Mouse (Mus musculus): ENCODE measurements around the gene Col6a6. TPM values are rescaled to one million over a fixed set of nuclear protein-coding genes. Genes with fewer than 3 reads are reported as not detected.

Gene Col6a6
- polyA plus RNA-seq, 1 experiment = 0.82 TPM

DNA sequence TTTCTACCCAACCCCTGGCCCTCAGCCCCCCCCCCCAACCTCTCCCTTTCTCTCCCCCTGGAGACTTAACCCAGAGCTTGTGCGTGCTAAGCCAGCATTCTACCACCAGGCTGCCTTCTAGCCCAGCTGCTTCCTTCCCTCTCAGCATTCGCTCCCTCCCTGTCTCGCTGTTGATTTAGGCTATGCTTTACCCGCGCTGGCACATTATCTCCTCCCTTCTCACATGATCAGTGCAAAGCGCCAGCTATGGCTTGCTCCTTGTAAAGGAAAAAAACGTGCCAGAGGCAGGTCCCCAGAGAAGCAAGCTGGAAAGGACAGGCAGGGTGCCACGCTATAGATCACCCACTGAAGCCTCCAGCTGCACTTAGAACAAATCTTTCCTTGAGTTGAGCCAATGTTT, 90.5 kb downstream of the Col6a6 start:
- Histone ChIP-seq H3K27ac (ENCODE audit: control insufficient read depth, insufficient read depth, low read length) (no peak overlapping the region), H3K4me1 (replicated peaks; ENCODE audit: control insufficient read depth, insufficient read depth, low read length) (no peaks in the 10 kb centered on the region), H3K4me3 (ENCODE audit: control insufficient read depth, insufficient read depth, low read length) (no peak overlapping the region), H3K27me3 (ENCODE audit: control insufficient read depth, insufficient read depth, low read length) (no peaks in the 10 kb centered on the region), H3K36me3 (ENCODE audit: control insufficient read depth, insufficient read depth, low read length) (no peaks in the 10 kb centered on the region)
- 19% methylated on average over 8 of the region's 8 CpGs for WGBS
- DNase-seq = no peak
- TF ChIP-seq CTCF (IDR thresholded peaks at IDR 0.05; ENCODE audit: borderline replicate concordance, control insufficient read depth, extremely low read depth, insufficient read depth, low read length, poor library complexity) = no peak
- TF ChIP-seq POLR2A (IDR thresholded peaks at IDR 0.05; ENCODE audit: control insufficient read depth, extremely low read depth, insufficient read depth, low read length, poor library complexity) = no peak

DNA sequence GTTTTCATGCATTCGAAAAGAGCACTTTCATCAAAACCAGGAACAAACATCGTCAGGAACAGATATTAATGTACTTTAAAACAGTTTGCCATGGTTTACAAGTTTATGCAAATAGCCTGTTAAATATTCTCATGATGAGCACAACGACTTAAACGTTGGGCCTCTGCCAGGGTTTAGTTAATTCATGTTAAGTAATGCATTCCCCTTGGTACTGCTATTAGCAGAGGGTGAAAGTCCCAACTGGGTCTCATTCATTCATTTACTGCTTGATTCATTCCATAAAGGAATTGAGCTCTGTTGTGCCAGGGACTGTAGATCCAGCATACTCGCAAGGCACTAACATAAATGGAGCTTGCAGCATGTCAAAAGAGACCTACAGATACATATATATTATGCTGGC, 92.8 kb downstream of the Col6a6 start:
- H3K27ac ChIP-seq (ENCODE audit: control insufficient read depth, insufficient read depth, low read length) = no peak overlapping the region
- H3K36me3 ChIP-seq (ENCODE audit: control insufficient read depth, insufficient read depth, low read length) = no peaks in the 10 kb centered on the region
- TF ChIP-seq CTCF (IDR thresholded peaks at IDR 0.05; ENCODE audit: borderline replicate concordance, control insufficient read depth, extremely low read depth, insufficient read depth, low read length, poor library complexity) (no peak), POLR2A (IDR thresholded peaks at IDR 0.05; ENCODE audit: control insufficient read depth, extremely low read depth, insufficient read depth, low read length, poor library complexity) (no peak)
- no peaks in the 10 kb centered on the region for H3K27me3 ChIP-seq (ENCODE audit: control insufficient read depth, insufficient read depth, low read length)
- no peak for DNase-seq
- WGBS = 89% methylated on average over 5 of the region's 5 CpGs
- H3K4me1 ChIP-seq (replicated peaks; ENCODE audit: control insufficient read depth, insufficient read depth, low read length) = no peaks in the 10 kb centered on the region
- H3K4me3 ChIP-seq (ENCODE audit: control insufficient read depth, insufficient read depth, low read length) = no peak overlapping the region

DNA sequence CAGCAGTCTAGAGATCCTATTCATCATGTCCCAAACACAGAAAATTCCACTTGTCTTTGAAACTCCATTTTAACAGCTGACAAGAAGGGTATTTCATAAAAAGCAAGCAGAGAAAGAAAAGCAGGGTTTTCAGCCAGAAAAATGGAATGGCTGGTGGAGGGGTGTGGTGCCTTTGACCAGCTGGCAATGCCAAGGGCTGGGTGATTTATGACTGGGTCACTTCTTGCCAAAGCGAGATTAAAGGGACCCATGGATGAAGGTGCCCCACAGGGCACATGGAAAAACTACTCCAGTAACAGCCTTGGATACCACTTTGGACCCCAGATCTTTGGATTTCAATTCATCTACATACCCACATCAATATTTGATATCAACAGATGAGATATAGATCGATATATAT, 93.3 kb downstream of the Col6a6 start:
- Histone ChIP-seq H3K4me1 (replicated peaks; ENCODE audit: control insufficient read depth, insufficient read depth, low read length) (no peaks in the 10 kb centered on the region), H3K27me3 (ENCODE audit: control insufficient read depth, insufficient read depth, low read length) (no peaks in the 10 kb centered on the region), H3K36me3 (ENCODE audit: control insufficient read depth, insufficient read depth, low read length) (no peaks in the 10 kb centered on the region), H3K27ac (ENCODE audit: control insufficient read depth, insufficient read depth, low read length) (no peak overlapping the region), H3K4me3 (ENCODE audit: control insufficient read depth, insufficient read depth, low read length) (no peak overlapping the region)
- DNase-seq = no peak
- 84% methylated on average over 2 of the region's 2 CpGs for WGBS
- no peak for TF ChIP-seq POLR2A (IDR thresholded peaks at IDR 0.05; ENCODE audit: control insufficient read depth, extremely low read depth, insufficient read depth, low read length, poor library complexity)

DNA sequence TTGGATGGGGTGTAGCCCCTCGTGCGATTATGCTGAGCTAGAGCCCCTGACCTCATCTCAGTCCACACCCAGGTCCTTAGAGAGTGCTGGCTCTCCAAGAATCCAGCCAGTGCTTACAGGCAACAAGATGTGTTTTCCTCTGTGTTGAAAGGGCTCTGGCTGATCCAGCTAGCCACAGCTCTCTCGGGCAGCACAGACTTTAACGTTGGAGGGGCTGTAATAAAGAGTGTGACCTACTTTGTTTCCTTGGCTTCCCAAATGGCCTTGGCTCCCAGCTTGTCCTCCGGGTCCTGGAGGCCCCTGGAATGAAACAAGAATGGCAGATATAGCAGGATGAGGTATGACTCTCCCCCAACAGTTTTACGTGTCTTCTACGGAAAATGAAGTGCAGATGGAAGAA, 96.0 kb downstream of the Col6a6 start:
- H3K27me3 ChIP-seq (ENCODE audit: control insufficient read depth, insufficient read depth, low read length) = no peaks in the 10 kb centered on the region
- TF ChIP-seq CTCF (IDR thresholded peaks at IDR 0.05; ENCODE audit: borderline replicate concordance, control insufficient read depth, extremely low read depth, insufficient read depth, low read length, poor library complexity) (no peak), POLR2A (IDR thresholded peaks at IDR 0.05; ENCODE audit: control insufficient read depth, extremely low read depth, insufficient read depth, low read length, poor library complexity) (no peak)

DNA sequence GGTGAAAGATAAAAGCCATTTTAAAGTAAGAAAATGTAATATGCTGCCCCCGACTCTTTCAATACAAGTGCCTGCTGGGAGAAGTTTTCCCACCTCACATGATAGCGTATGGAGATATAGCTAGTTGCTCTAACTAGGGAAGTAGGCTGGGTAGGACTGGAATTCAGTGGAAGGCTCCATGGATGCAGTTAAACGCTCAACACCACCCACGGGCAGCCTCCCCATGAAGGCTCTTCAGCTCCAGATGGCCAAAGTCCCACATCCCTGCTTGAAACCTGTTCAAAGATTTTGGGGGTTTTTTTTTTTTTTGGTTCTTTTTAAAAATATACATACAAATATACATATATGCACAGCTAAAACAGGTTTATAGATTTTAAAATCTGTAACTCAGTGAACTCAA, 107.5 kb downstream of the Col6a6 start:
- no peak for DNase-seq
- Histone ChIP-seq H3K4me1 (replicated peaks; ENCODE audit: control insufficient read depth, insufficient read depth, low read length) (no peaks in the 10 kb centered on the region), H3K4me3 (ENCODE audit: control insufficient read depth, insufficient read depth, low read length) (no peak overlapping the region), H3K27me3 (ENCODE audit: control insufficient read depth, insufficient read depth, low read length) (no peaks in the 10 kb centered on the region), H3K36me3 (ENCODE audit: control insufficient read depth, insufficient read depth, low read length) (no peaks in the 10 kb centered on the region), H3K27ac (ENCODE audit: control insufficient read depth, insufficient read depth, low read length) (no peak overlapping the region)
- WGBS = 89% methylated on average over 4 of the region's 4 CpGs
- no peak for TF ChIP-seq CTCF (IDR thresholded peaks at IDR 0.05; ENCODE audit: borderline replicate concordance, control insufficient read depth, extremely low read depth, insufficient read depth, low read length, poor library complexity)
- TF ChIP-seq POLR2A (IDR thresholded peaks at IDR 0.05; ENCODE audit: control insufficient read depth, extremely low read depth, insufficient read depth, low read length, poor library complexity) = no peak

More for the DNA sequence above, 96.0 kb downstream of the Col6a6 start:
- 80% methylated on average over 7 of the region's 7 CpGs for WGBS
- Histone ChIP-seq H3K36me3 (ENCODE audit: control insufficient read depth, insufficient read depth, low read length) (no peaks in the 10 kb centered on the region), H3K4me3 (ENCODE audit: control insufficient read depth, insufficient read depth, low read length) (no peak overlapping the region), H3K4me1 (replicated peaks; ENCODE audit: control insufficient read depth, insufficient read depth, low read length) (no peaks in the 10 kb centered on the region), H3K27ac (ENCODE audit: control insufficient read depth, insufficient read depth, low read length) (no peak overlapping the region; the same call in 1 of the 2 replicates)
- no peak for DNase-seq

DNA sequence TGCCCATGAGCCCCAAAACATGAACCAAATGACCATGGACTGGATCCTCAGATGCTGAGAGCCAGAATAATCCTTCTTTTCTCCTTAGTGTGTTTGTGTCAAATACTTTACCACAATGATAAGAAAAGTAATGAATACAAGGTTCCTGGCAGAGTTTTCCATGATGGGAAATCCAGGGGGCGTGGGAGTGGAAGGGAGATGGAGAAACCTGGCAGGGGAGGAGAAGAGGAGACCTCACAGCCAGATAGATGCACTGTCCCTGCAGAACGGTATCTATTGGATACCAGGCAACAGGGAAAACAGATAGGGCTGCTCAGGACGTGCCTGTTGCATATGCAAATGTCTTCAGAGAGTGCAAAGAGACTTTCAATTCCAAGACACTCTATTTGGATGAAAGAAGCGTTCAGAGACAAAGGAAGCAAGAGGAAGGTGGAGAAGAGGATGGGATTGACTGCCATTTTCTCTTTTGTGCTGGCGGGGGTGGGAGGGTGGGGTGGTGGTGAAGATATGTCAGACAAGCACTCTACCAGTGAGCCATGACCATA, 108.0 kb downstream of the Col6a6 start:
- Histone ChIP-seq H3K36me3 (ENCODE audit: control insufficient read depth, insufficient read depth, low read length) (no peaks in the 10 kb centered on the region), H3K4me3 (ENCODE audit: control insufficient read depth, insufficient read depth, low read length) (no peak overlapping the region), H3K4me1 (replicated peaks; ENCODE audit: control insufficient read depth, insufficient read depth, low read length) (no peaks in the 10 kb centered on the region), H3K27me3 (ENCODE audit: control insufficient read depth, insufficient read depth, low read length) (no peaks in the 10 kb centered on the region), H3K27ac (ENCODE audit: control insufficient read depth, insufficient read depth, low read length) (no peak overlapping the region)
- WGBS = 64% methylated on average over 5 of the region's 5 CpGs
- TF ChIP-seq CTCF (IDR thresholded peaks at IDR 0.05; ENCODE audit: borderline replicate concordance, control insufficient read depth, extremely low read depth, insufficient read depth, low read length, poor library complexity) (no peak), POLR2A (IDR thresholded peaks at IDR 0.05; ENCODE audit: control insufficient read depth, extremely low read depth, insufficient read depth, low read length, poor library complexity) (no peak)
- no peak for DNase-seq

DNA sequence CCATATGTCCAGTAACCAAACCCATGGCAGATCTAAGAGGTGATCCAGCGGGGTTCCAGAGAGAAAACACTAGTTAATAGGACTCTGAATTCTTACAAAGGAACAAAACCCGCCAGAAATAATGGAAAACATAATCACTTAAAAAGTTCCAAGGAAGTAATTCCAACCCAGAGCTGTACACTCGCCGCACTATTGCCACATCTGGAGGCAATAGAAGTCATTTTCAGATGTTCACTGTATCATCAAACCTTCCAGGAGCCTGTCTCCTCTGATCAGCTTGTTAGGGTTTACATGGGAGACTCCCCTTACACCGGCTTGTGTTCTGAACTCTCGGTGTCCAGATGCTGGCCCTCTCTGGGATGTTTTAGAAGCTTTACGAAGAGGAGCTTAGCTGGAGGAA, 108.6 kb downstream of the Col6a6 start:
- Histone ChIP-seq H3K27ac (ENCODE audit: control insufficient read depth, insufficient read depth, low read length) (no peak overlapping the region), H3K36me3 (ENCODE audit: control insufficient read depth, insufficient read depth, low read length) (no peaks in the 10 kb centered on the region), H3K4me1 (replicated peaks; ENCODE audit: control insufficient read depth, insufficient read depth, low read length) (no peaks in the 10 kb centered on the region), H3K4me3 (ENCODE audit: control insufficient read depth, insufficient read depth, low read length) (no peak overlapping the region), H3K27me3 (ENCODE audit: control insufficient read depth, insufficient read depth, low read length) (no peaks in the 10 kb centered on the region)
- 90% methylated on average over 7 of the region's 7 CpGs for WGBS
- DNase-seq = no peak
- TF ChIP-seq CTCF (IDR thresholded peaks at IDR 0.05; ENCODE audit: borderline replicate concordance, control insufficient read depth, extremely low read depth, insufficient read depth, low read length, poor library complexity) (no peak), POLR2A (IDR thresholded peaks at IDR 0.05; ENCODE audit: control insufficient read depth, extremely low read depth, insufficient read depth, low read length, poor library complexity) (no peak)

Measured in thymus, adult 2 months (tissue).